Mouse (Mus musculus): ENCODE measurements around the gene Mettl8. TPM values are rescaled to one million over a fixed set of nuclear protein-coding genes. Genes with fewer than 3 reads are reported as not detected.

Mettl8 gene
- total and polyA plus RNA-seq, 3 experiments, result 7.5 to 9.2 (median 7.8) TPM

DNA sequence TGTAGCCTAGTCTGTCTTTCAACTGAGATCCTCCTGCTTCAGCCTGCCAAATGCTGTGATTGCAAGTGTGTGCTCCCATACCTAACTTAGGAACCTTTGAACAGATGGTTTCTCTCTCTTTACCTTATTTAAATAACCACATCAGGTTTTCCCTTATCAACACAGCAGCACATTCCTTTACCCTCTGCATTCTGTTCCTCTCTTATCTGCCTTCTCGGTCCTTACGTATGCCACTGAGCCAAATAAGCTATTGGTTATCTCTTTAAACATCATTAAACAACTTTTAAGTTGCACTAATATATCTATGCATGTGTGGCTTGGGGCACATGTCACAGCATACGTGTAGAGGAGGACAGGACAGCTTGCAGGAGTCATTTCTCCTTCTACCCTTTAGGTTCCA is 18.4 kb upstream of the Mettl8 start:
- Histone ChIP-seq H3K9me3 (replicated peaks; ENCODE audit: low read length) (no peaks in the 10 kb centered on the region), H3K27me3 (replicated peaks) (no peaks in the 10 kb centered on the region), H3K4me2 (ENCODE audit: insufficient read depth, low read depth, poor library complexity, severe bottlenecking) (no peak overlapping the region), H3K9ac (ENCODE audit: insufficient read depth, low read depth) (no peak overlapping the region), H3K36me3 (replicated peaks in 1 of 2; ENCODE audit: control insufficient read depth in 1 of 2, insufficient read depth in 1 of 2, low read length in 1 of 2) (peaks cover 14 to 40% of the 10 kb centered on the region in 2 experiments), H3K4me1 (ENCODE audit: control insufficient read depth in 1 of 2, insufficient read depth in 2 of 2) (no peaks in the 10 kb centered on the region), H3K27ac (ENCODE audit: insufficient read depth, low read depth) (no peak overlapping the region), H3K4me3 (replicated peaks in 1 of 3; ENCODE audit: low read depth in 2 of 3, low read length in 2 of 3, poor library complexity in 1 of 3) (no peak overlapping the region), H3K79me2 (replicated peaks; ENCODE audit: control insufficient read depth, extremely low read depth, insufficient read depth, poor library complexity, severe bottlenecking) (no peaks in the 10 kb centered on the region)
- in situ Hi-C loops (cut with MboI; ENCODE audit: low pct_ligation_motif_present, low pct_unique_long_range_greater_than_20kb, low sequenced_read_pairs) (no loop called here), dilution Hi-C loops (cut with MboI; ENCODE audit: extremely low pct_ligation_motif_present, extremely low pct_unique_long_range_greater_than_20kb, low sequenced_read_pairs) (no loop called here)
- TF ChIP-seq CTCF (conservative IDR thresholded peaks at IDR 0.05 in 1 of 2, IDR thresholded peaks at IDR 0.05 in 1 of 2; ENCODE audit: low read depth in 2 of 2, low read length in 2 of 2) (no peak), MYC (IDR thresholded peaks at IDR 0.05; ENCODE audit: low read depth, low read length) (no peak), KAT2A (IDR thresholded peaks at IDR 0.05; ENCODE audit: insufficient replicate concordance, low read length) (no peak), ZMIZ1 (IDR thresholded peaks at IDR 0.05; ENCODE audit: low read depth, low read length) (no peak)
- DNase-seq (ENCODE audit: extremely low read depth), result no peak

DNA sequence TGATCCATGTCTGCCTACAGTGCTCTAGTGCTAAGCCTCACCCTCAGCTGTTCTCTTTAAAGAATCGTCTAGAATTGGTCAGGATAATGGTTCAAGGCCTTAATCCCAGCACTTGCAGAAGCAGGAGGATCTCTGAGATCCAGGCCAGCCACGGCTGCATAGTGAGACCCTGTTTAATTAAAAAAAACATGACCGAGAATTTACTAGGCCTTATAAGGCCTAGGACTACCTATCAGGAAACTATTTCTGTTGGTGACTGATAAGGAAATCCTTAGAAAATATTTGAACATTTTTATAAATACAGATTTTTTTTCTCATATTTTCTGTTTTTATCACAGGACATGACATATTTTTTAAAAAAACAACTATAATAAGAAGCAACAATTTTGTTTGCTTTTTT is 17.9 kb upstream of the Mettl8 start:
- Histone ChIP-seq H3K4me2 (ENCODE audit: insufficient read depth, low read depth, poor library complexity, severe bottlenecking) (no peak overlapping the region), H3K79me2 (replicated peaks; ENCODE audit: control insufficient read depth, extremely low read depth, insufficient read depth, poor library complexity, severe bottlenecking) (no peaks in the 10 kb centered on the region), H3K4me1 (ENCODE audit: control insufficient read depth in 1 of 2, insufficient read depth in 2 of 2) (no peaks in the 10 kb centered on the region), H3K9me3 (replicated peaks; ENCODE audit: low read length) (no peaks in the 10 kb centered on the region), H3K27me3 (replicated peaks) (no peaks in the 10 kb centered on the region), H3K27ac (ENCODE audit: insufficient read depth, low read depth) (no peak overlapping the region), H3K9ac (ENCODE audit: insufficient read depth, low read depth) (no peak overlapping the region), H3K4me3 (replicated peaks in 1 of 3; ENCODE audit: low read depth in 2 of 3, low read length in 2 of 3, poor library complexity in 1 of 3) (no peak overlapping the region), H3K36me3 (replicated peaks in 1 of 2; ENCODE audit: control insufficient read depth in 1 of 2, insufficient read depth in 1 of 2, low read length in 1 of 2) (peaks cover 14 to 39% of the 10 kb centered on the region in 2 experiments)
- DNase-seq (ENCODE audit: extremely low read depth), result no peak
- dilution Hi-C loops (cut with MboI; ENCODE audit: extremely low pct_ligation_motif_present, extremely low pct_unique_long_range_greater_than_20kb, low sequenced_read_pairs) (no loop called here), in situ Hi-C loops (cut with MboI; ENCODE audit: low pct_ligation_motif_present, low pct_unique_long_range_greater_than_20kb, low sequenced_read_pairs) (no loop called here)
- TF ChIP-seq RCOR1 (conservative IDR thresholded peaks at IDR 0.05; ENCODE audit: low read depth, low read length) (no peak), UBTF (IDR thresholded peaks at IDR 0.05; ENCODE audit: low read depth, low read length) (no peak), MEF2A (IDR thresholded peaks at IDR 0.05; ENCODE audit: borderline replicate concordance, low read depth, low read length) (no peak), KAT2A (IDR thresholded peaks at IDR 0.05; ENCODE audit: insufficient replicate concordance, low read length) (no peak), ZC3H11A (IDR thresholded peaks at IDR 0.05; ENCODE audit: low read depth, low read length) (no peak), GABPA (IDR thresholded peaks at IDR 0.05; ENCODE audit: insufficient replicate concordance, low read depth, low read length) (no peak), CHD2 (IDR thresholded peaks at IDR 0.05; ENCODE audit: low read length) (no peak), EP300 (IDR thresholded peaks at IDR 0.05; ENCODE audit: low read length) (no peak), MYC (IDR thresholded peaks at IDR 0.05; ENCODE audit: low read depth, low read length) (no peak), ELF1 (IDR thresholded peaks at IDR 0.05; ENCODE audit: low read depth, low read length) (no peak), TBP (conservative IDR thresholded peaks at IDR 0.05; ENCODE audit: low read depth, low read length) (no peak), POLR2A (IDR thresholded peaks at IDR 0.05; ENCODE audit: low read depth, low read length) (no peak), ETS1 (conservative IDR thresholded peaks at IDR 0.05; ENCODE audit: low read depth, low read length) (no peak), IRF4 (IDR thresholded peaks at IDR 0.05; ENCODE audit: low read depth, low read length) (no peak), MXI1 (IDR thresholded peaks at IDR 0.05; ENCODE audit: low read depth, low read length) (no peak), SMC3 (IDR thresholded peaks at IDR 0.05; ENCODE audit: low read depth, low read length) (no peak), NRF1 (IDR thresholded peaks at IDR 0.05; ENCODE audit: low read depth, low read length) (no peak), MAFK (IDR thresholded peaks at IDR 0.05; ENCODE audit: insufficient replicate concordance, low read length) (no peak)
